Mouse (Mus musculus): ENCODE measurements around the gene Wdr66. TPM values are rescaled to one million over a fixed set of nuclear protein-coding genes. Genes with fewer than 3 reads are reported as not detected.

Gene Wdr66
- polyA plus RNA-seq, 1 experiment, result not detected

DNA sequence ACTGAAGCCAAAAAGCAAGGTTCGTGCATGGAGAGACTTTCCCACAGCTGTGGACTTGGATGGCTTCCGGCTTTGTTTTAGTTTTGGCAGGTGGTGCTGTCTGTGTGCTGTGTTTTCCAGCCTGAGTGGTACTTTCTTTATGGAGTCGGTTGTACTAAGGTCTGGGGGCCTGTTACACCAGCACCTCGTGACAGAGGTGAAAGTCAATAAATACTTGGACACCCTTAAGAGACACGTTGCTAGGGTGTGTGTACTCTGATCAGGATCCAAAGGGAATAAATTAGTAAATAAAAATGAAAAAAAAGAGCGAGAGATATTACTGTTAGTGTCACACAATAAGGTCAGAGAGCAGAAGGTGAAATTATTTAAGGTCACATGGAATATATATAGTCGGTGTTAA is 25.1 kb upstream of the Wdr66 start:
- Histone ChIP-seq H3K36me3 (ENCODE audit: control insufficient read depth, insufficient read depth, low read length, poor library complexity, severe bottlenecking) (no peaks in the 10 kb centered on the region), H3K27me3 (ENCODE audit: control insufficient read depth, insufficient read depth, low read length, poor library complexity, severe bottlenecking) (no peaks in the 10 kb centered on the region; the same call in 1 of the 2 replicates), H3K27ac (ENCODE audit: insufficient read depth, low read length) (no peak overlapping the region), H3K9ac (ENCODE audit: low read depth, poor library complexity, severe bottlenecking) (no peak overlapping the region), H3K4me3 (ENCODE audit: low read depth, low read length) (no peak overlapping the region), H3K9me3 (replicated peaks; ENCODE audit: control insufficient read depth, insufficient read depth, low read length, poor library complexity, severe bottlenecking) (no peaks in the 10 kb centered on the region), H3K4me1 (ENCODE audit: control insufficient read depth, insufficient read depth, low read length) (no peaks in the 10 kb centered on the region)
- TF ChIP-seq EP300 (IDR thresholded peaks at IDR 0.05; ENCODE audit: insufficient read depth, low read depth, low read length) (no peak), CTCF (IDR thresholded peaks at IDR 0.05; ENCODE audit: low read depth, low read length) (no peak), POLR2A (IDR thresholded peaks at IDR 0.05; ENCODE audit: insufficient read depth, low read length) (no peak)

DNA sequence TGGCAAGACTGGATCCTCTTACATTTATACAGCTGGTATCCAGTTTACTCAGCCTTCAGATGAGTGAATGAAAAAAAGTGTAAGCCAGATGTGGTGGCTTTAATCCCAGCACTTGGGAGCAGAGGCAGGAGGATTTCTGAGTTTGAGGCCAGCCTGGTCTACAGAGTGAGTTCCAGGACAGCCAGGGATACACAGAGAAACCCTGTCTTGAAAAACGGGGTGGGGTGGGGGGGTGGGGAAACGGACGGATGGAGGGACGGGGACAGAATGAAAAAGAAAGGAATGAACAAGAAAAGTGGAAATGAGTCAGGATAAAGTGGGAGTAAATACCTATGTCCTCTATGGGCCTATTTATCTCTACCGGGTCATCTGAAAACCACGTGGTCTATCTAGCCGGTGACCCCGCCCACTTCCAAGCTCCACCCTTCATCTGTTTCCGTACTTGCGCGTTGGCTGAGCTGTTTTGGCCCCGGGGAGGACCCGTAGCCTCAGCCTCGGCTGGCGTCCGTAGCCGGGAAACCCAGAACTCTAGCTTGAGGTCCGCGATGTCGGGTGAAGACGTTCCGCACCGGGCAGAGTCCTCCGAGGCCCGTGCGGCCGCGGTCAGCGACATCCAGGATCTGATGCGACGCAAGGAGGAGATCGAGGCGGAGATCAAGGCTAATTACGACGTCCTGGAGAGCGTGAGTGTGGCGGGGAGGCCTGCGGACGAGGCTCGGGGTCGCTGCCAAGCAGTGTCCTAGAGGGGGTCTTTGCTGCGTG is 24.0 kb upstream of the Wdr66 start:
- Histone ChIP-seq H3K4me1 (ENCODE audit: control insufficient read depth, insufficient read depth, low read length) (no peaks in the 10 kb centered on the region), H3K9ac (ENCODE audit: low read depth, poor library complexity, severe bottlenecking) (peak overlapping the region; percentile 79), H3K4me3 (ENCODE audit: low read depth, low read length) (peak overlapping the region; percentile 94), H3K27ac (ENCODE audit: insufficient read depth, low read length) (no peak overlapping the region), H3K36me3 (ENCODE audit: control insufficient read depth, insufficient read depth, low read length, poor library complexity, severe bottlenecking) (no peaks in the 10 kb centered on the region), H3K27me3 (ENCODE audit: control insufficient read depth, insufficient read depth, low read length, poor library complexity, severe bottlenecking) (no peaks in the 10 kb centered on the region; the same call in 1 of the 2 replicates), H3K9me3 (replicated peaks; ENCODE audit: control insufficient read depth, insufficient read depth, low read length, poor library complexity, severe bottlenecking) (no peaks in the 10 kb centered on the region)
- TF ChIP-seq POLR2A (IDR thresholded peaks at IDR 0.05; ENCODE audit: insufficient read depth, low read length) (peak; percentile 4), EP300 (IDR thresholded peaks at IDR 0.05; ENCODE audit: insufficient read depth, low read depth, low read length) (0 out of 2 replicates have a peak, but pooled peaks have one; percentile 55), CTCF (IDR thresholded peaks at IDR 0.05; ENCODE audit: low read depth, low read length) (no peak)

GRCm38 (mm10) chr5:123228524-123228922 is 23.4 kb upstream of the Wdr66 start:
- Histone ChIP-seq H3K4me1 (ENCODE audit: control insufficient read depth, insufficient read depth, low read length) (no peaks in the 10 kb centered on the region), H3K9me3 (replicated peaks; ENCODE audit: control insufficient read depth, insufficient read depth, low read length, poor library complexity, severe bottlenecking) (no peaks in the 10 kb centered on the region), H3K36me3 (ENCODE audit: control insufficient read depth, insufficient read depth, low read length, poor library complexity, severe bottlenecking) (no peaks in the 10 kb centered on the region), H3K4me3 (ENCODE audit: low read depth, low read length) (peak overlapping the region; percentile 94), H3K27me3 (ENCODE audit: control insufficient read depth, insufficient read depth, low read length, poor library complexity, severe bottlenecking) (no peaks in the 10 kb centered on the region; the same call in 1 of the 2 replicates), H3K27ac (ENCODE audit: insufficient read depth, low read length) (no peak overlapping the region), H3K9ac (ENCODE audit: low read depth, poor library complexity, severe bottlenecking) (peak overlapping the region; percentile 79)
- TF ChIP-seq CTCF (IDR thresholded peaks at IDR 0.05; ENCODE audit: low read depth, low read length) (no peak), POLR2A (IDR thresholded peaks at IDR 0.05; ENCODE audit: insufficient read depth, low read length) (no peak), EP300 (IDR thresholded peaks at IDR 0.05; ENCODE audit: insufficient read depth, low read depth, low read length) (no peak)

DNA sequence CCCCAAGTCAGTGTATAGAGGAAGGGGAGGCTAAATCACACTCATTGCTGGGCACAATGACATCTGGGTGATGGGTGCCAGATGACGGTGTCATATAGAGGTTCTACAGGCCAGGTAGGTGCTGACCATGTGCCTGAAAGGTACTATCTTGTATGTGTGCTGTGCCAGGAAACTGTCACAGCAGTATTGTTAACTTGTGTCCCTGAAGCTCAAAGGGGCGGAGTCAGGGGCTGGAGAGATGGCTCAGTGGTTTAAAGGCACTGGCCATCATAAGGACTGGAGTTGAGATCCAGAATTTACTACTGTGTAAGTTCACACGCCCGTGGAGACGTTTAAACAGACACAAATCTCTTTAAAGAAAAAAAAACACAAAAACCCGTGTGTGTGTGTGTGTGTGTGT is 22.6 kb upstream of the Wdr66 start:
- Histone ChIP-seq H3K27ac (ENCODE audit: insufficient read depth, low read length) (no peak overlapping the region), H3K9ac (ENCODE audit: low read depth, poor library complexity, severe bottlenecking) (no peak overlapping the region), H3K4me3 (ENCODE audit: low read depth, low read length) (no peak overlapping the region), H3K36me3 (ENCODE audit: control insufficient read depth, insufficient read depth, low read length, poor library complexity, severe bottlenecking) (no peaks in the 10 kb centered on the region), H3K9me3 (replicated peaks; ENCODE audit: control insufficient read depth, insufficient read depth, low read length, poor library complexity, severe bottlenecking) (no peaks in the 10 kb centered on the region), H3K27me3 (ENCODE audit: control insufficient read depth, insufficient read depth, low read length, poor library complexity, severe bottlenecking) (no peaks in the 10 kb centered on the region; the same call in 1 of the 2 replicates), H3K4me1 (ENCODE audit: control insufficient read depth, insufficient read depth, low read length) (no peaks in the 10 kb centered on the region)
- TF ChIP-seq POLR2A (IDR thresholded peaks at IDR 0.05; ENCODE audit: insufficient read depth, low read length) (no peak), CTCF (IDR thresholded peaks at IDR 0.05; ENCODE audit: low read depth, low read length) (no peak), EP300 (IDR thresholded peaks at IDR 0.05; ENCODE audit: insufficient read depth, low read depth, low read length) (no peak)

GRCm38 (mm10) chr5:123232180-123232579 is 19.7 kb upstream of the Wdr66 start:
- TF ChIP-seq EP300 (IDR thresholded peaks at IDR 0.05; ENCODE audit: insufficient read depth, low read depth, low read length) (no peak), POLR2A (IDR thresholded peaks at IDR 0.05; ENCODE audit: insufficient read depth, low read length) (no peak)
- Histone ChIP-seq H3K27ac (ENCODE audit: insufficient read depth, low read length) (no peak overlapping the region), H3K9ac (ENCODE audit: low read depth, poor library complexity, severe bottlenecking) (no peak overlapping the region), H3K4me3 (ENCODE audit: low read depth, low read length) (no peak overlapping the region), H3K9me3 (replicated peaks; ENCODE audit: control insufficient read depth, insufficient read depth, low read length, poor library complexity, severe bottlenecking) (no peaks in the 10 kb centered on the region), H3K36me3 (ENCODE audit: control insufficient read depth, insufficient read depth, low read length, poor library complexity, severe bottlenecking) (no peaks in the 10 kb centered on the region), H3K27me3 (ENCODE audit: control insufficient read depth, insufficient read depth, low read length, poor library complexity, severe bottlenecking) (no peaks in the 10 kb centered on the region; the same call in 1 of the 2 replicates), H3K4me1 (ENCODE audit: control insufficient read depth, insufficient read depth, low read length) (no peaks in the 10 kb centered on the region)

DNA sequence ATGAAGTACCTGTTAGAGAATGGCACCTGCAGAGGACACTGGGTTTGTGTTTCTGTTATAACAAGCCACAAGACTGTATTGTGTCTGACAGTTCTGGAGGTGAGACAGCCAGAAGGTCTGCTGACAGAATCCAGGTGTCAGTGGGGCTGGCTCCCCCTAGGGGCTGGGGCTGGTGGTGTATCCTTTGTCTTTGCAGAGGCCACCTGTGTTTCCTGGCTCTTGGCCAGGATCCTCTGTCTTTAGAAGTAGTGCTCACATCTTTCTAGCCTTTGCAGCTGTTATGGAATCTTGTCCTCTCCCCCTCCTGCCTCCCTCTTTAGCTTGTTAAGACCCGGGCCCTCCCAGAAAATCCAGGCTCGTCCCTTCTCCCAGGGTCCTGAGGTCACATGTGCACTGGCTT is 16.2 kb upstream of the Wdr66 start:
- Histone ChIP-seq H3K4me1 (ENCODE audit: control insufficient read depth, insufficient read depth, low read length) (no peaks in the 10 kb centered on the region), H3K9me3 (replicated peaks; ENCODE audit: control insufficient read depth, insufficient read depth, low read length, poor library complexity, severe bottlenecking) (no peaks in the 10 kb centered on the region), H3K4me3 (ENCODE audit: low read depth, low read length) (no peak overlapping the region), H3K27ac (ENCODE audit: insufficient read depth, low read length) (no peak overlapping the region), H3K9ac (ENCODE audit: low read depth, poor library complexity, severe bottlenecking) (no peak overlapping the region), H3K36me3 (ENCODE audit: control insufficient read depth, insufficient read depth, low read length, poor library complexity, severe bottlenecking) (no peaks in the 10 kb centered on the region), H3K27me3 (ENCODE audit: control insufficient read depth, insufficient read depth, low read length, poor library complexity, severe bottlenecking) (no peaks in the 10 kb centered on the region)
- TF ChIP-seq CTCF (IDR thresholded peaks at IDR 0.05; ENCODE audit: low read depth, low read length) (peak; percentile 82), POLR2A (IDR thresholded peaks at IDR 0.05; ENCODE audit: insufficient read depth, low read length) (no peak)
